Mouse (Mus musculus): ENCODE measurements around the gene Hoxc4. TPM values are rescaled to one million over a fixed set of nuclear protein-coding genes. Genes with fewer than 3 reads are reported as not detected.

The Hoxc4 gene
- polyA plus RNA-seq, 1 experiment = 3.9 TPM

GRCm38 (mm10) chr15:103067701-103068100 is 49.0 kb downstream of the Hoxc4 start:
- no peak overlapping the region for H3K27ac ChIP-seq (ENCODE audit: insufficient read depth, low read length)
- 84% methylated on average over 4 of the region's 4 CpGs for WGBS
- H3K4me3 ChIP-seq (replicated peaks; ENCODE audit: insufficient read depth, low read depth, low read length) = no peak overlapping the region
- DNase-seq = no peak
- TF ChIP-seq CTCF (IDR thresholded peaks at IDR 0.05; ENCODE audit: borderline replicate concordance, insufficient read depth, low read depth, low read length) = no peak
- no peak for TF ChIP-seq POLR2A (IDR thresholded peaks at IDR 0.05; ENCODE audit: borderline replicate concordance, insufficient read depth, low read length)
- no peaks in the 10 kb centered on the region for H3K4me1 ChIP-seq (ENCODE audit: control insufficient read depth, insufficient read depth, low read length)
- no peaks in the 10 kb centered on the region for H3K27me3 ChIP-seq (ENCODE audit: control insufficient read depth, insufficient read depth, low read length)

DNA sequence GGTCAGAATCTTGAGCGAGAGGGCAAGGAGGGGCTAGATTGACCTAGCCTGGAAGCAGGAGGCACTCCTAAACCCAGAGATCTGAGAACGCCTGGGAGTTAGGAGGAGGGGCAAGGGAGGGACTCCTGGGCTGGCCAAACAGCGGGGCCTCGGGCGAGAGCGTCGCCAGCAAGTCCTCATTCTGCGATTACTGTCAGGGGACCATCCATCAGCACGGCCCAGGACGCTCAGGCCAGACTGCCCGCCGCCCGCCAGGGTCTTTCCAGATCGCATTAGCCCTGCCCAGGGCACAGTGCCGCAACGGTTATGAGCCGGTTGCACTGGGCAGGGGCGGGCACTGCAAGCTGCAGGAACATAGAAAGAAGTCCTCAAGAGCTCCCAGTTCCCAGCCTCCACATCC is 50.4 kb downstream of the Hoxc4 start:
- no peak for TF ChIP-seq CTCF (IDR thresholded peaks at IDR 0.05; ENCODE audit: borderline replicate concordance, insufficient read depth, low read depth, low read length)
- TF ChIP-seq POLR2A (IDR thresholded peaks at IDR 0.05; ENCODE audit: borderline replicate concordance, insufficient read depth, low read length) = no peak
- Histone ChIP-seq H3K4me1 (ENCODE audit: control insufficient read depth, insufficient read depth, low read length) (no peaks in the 10 kb centered on the region), H3K27me3 (ENCODE audit: control insufficient read depth, insufficient read depth, low read length) (no peaks in the 10 kb centered on the region), H3K27ac (ENCODE audit: insufficient read depth, low read length) (no peak overlapping the region), H3K4me3 (replicated peaks; ENCODE audit: insufficient read depth, low read depth, low read length) (no peak overlapping the region)
- WGBS = 1% methylated on average over 18 of the region's 18 CpGs
- DNase-seq = no peak

- TF ChIP-seq POLR2A (IDR thresholded peaks at IDR 0.05; ENCODE audit: borderline replicate concordance, insufficient read depth, low read length) = no peak
- no peak for TF ChIP-seq CTCF (IDR thresholded peaks at IDR 0.05; ENCODE audit: borderline replicate concordance, insufficient read depth, low read depth, low read length)
- 37% methylated on average over 5 of the region's 5 CpGs for WGBS
- no peaks in the 10 kb centered on the region for H3K27me3 ChIP-seq (ENCODE audit: control insufficient read depth, insufficient read depth, low read length)
These were observed 52.5 kb downstream of the Hoxc4 start for GRCm38 (mm10) chr15:103071266-103071665.

DNA sequence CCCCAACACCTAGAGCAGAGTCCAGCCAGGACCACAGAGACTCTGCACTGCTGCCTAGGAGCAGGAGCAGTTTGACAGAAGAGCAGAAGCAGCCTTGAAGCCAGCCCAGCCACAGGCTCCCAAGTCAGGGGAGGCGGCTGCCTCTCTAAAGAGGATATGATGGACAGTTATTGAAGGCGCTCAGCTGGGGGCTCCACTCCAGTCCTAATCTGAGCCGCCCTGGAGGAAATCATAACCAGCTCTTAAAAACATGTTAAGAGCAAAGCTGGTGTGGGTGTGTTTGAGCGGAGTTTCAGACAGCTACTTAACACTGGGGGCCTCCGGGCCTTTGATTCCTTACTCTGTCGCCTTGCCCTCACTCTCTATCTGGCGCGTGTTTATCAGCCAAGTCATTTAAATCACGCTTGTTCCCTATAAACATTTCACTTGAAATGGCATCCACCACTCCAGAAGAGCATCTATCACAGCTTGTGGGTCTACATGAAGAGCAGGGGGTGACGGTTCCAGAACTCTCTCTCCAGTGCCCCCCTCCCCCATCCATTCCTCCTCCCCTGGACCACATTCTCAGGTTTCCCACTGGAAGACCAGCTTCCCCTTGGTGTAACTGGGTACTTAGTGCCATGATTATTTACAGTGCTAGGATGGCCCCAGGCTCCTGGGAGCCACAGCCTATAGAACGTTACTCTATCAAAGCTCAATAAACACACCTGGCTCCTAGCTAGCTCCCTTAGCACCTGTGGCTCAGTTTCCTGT is 56.1 kb downstream of the Hoxc4 start:
- WGBS = 69% methylated on average over 11 of the region's 11 CpGs
- no peaks in the 10 kb centered on the region for H3K27me3 ChIP-seq (ENCODE audit: control insufficient read depth, insufficient read depth, low read length)
- H3K27ac ChIP-seq (ENCODE audit: insufficient read depth, low read length) = no peak overlapping the region
- TF ChIP-seq CTCF (IDR thresholded peaks at IDR 0.05; ENCODE audit: borderline replicate concordance, insufficient read depth, low read depth, low read length) (no peak), POLR2A (IDR thresholded peaks at IDR 0.05; ENCODE audit: borderline replicate concordance, insufficient read depth, low read length) (no peak)
- no peak overlapping the region for H3K4me3 ChIP-seq (replicated peaks; ENCODE audit: insufficient read depth, low read depth, low read length)
- H3K4me1 ChIP-seq (ENCODE audit: control insufficient read depth, insufficient read depth, low read length) = no peaks in the 10 kb centered on the region
- no peak for DNase-seq

More at GRCm38 (mm10) chr15:103071266-103071665, 52.5 kb downstream of the Hoxc4 start:
- no peak for DNase-seq
- Histone ChIP-seq H3K4me1 (ENCODE audit: control insufficient read depth, insufficient read depth, low read length) (no peaks in the 10 kb centered on the region), H3K27ac (ENCODE audit: insufficient read depth, low read length) (no peak overlapping the region), H3K4me3 (replicated peaks; ENCODE audit: insufficient read depth, low read depth, low read length) (no peak overlapping the region)

- TF ChIP-seq POLR2A (IDR thresholded peaks at IDR 0.05; ENCODE audit: borderline replicate concordance, insufficient read depth, low read length) (no peak), CTCF (IDR thresholded peaks at IDR 0.05; ENCODE audit: borderline replicate concordance, insufficient read depth, low read depth, low read length) (no peak)
- no peak overlapping the region for H3K27ac ChIP-seq (ENCODE audit: insufficient read depth, low read length)
- no peak overlapping the region for H3K4me3 ChIP-seq (replicated peaks; ENCODE audit: insufficient read depth, low read depth, low read length)
- WGBS = 82% methylated on average over 2 of the region's 2 CpGs
- no peak for DNase-seq
- no peaks in the 10 kb centered on the region; the same call in 1 of the 2 replicates for H3K27me3 ChIP-seq (ENCODE audit: control insufficient read depth, insufficient read depth, low read length)
- H3K4me1 ChIP-seq (ENCODE audit: control insufficient read depth, insufficient read depth, low read length) = no peaks in the 10 kb centered on the region
These were observed 58.9 kb downstream of the Hoxc4 start for GRCm38 (mm10) chr15:103077673-103078072.

DNA sequence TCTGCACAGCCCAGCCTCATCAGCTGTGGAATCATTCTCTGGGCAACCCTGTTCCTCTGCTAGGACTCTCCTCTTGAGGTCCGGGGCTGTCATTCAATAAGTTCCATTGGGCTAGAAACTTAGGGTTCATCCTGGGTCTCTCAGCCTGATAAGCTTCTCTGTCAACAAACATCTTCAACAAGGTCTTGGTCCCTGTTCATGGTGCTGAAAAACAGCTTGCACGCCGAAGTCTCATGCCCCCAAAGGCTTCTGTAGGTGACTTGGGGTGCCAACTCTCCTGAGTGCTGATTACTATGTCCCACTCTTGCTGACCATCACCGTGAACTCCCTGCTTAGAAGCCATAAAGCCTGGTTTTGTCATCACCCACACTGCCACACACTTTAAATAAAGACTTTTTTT is 63.9 kb downstream of the Hoxc4 start:
- Histone ChIP-seq H3K27ac (ENCODE audit: insufficient read depth, low read length) (no peak overlapping the region), H3K4me1 (ENCODE audit: control insufficient read depth, insufficient read depth, low read length) (peaks cover 5% of the 10 kb centered on the region; the same call in 1 of the 2 replicates), H3K27me3 (ENCODE audit: control insufficient read depth, insufficient read depth, low read length) (peaks cover 5% of the 10 kb centered on the region; the same call in 1 of the 2 replicates), H3K4me3 (replicated peaks; ENCODE audit: insufficient read depth, low read depth, low read length) (no peak overlapping the region)
- no peak for TF ChIP-seq POLR2A (IDR thresholded peaks at IDR 0.05; ENCODE audit: borderline replicate concordance, insufficient read depth, low read length)
- TF ChIP-seq CTCF (IDR thresholded peaks at IDR 0.05; ENCODE audit: borderline replicate concordance, insufficient read depth, low read depth, low read length) = no peak
- 81% methylated on average over 4 of the region's 4 CpGs for WGBS
- no peak for DNase-seq

DNA sequence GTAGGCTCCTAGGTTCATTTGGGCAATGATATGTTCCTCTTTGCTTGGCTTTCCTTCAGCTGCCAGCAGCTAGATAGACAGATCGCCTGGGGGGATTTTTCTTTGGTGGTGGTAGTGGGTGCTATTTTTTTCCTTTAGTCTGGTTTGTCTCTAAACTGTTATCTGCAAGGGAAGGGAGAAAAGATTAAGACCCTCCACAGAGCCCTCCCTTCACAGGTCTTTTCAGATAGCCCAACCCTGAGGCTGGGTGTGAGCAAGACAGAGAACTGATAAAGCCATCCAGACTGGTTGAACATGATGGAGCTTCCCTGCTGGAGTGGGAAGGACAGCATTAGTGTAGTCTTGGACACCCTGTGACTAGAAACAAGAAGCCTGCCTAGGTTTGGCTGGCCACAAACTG is 64.9 kb downstream of the Hoxc4 start:
- TF ChIP-seq CTCF (IDR thresholded peaks at IDR 0.05; ENCODE audit: borderline replicate concordance, insufficient read depth, low read depth, low read length) (no peak), POLR2A (IDR thresholded peaks at IDR 0.05; ENCODE audit: borderline replicate concordance, insufficient read depth, low read length) (no peak)
- Histone ChIP-seq H3K27me3 (ENCODE audit: control insufficient read depth, insufficient read depth, low read length) (peaks cover 5% of the 10 kb centered on the region; the same call in 1 of the 2 replicates), H3K4me1 (ENCODE audit: control insufficient read depth, insufficient read depth, low read length) (peaks cover 5% of the 10 kb centered on the region; the same call in 1 of the 2 replicates), H3K27ac (ENCODE audit: insufficient read depth, low read length) (no peak overlapping the region), H3K4me3 (replicated peaks; ENCODE audit: insufficient read depth, low read depth, low read length) (no peak overlapping the region)
- WGBS = 96% methylated on average over 1 of the region's 1 CpGs
- DNase-seq = no peak

DNA sequence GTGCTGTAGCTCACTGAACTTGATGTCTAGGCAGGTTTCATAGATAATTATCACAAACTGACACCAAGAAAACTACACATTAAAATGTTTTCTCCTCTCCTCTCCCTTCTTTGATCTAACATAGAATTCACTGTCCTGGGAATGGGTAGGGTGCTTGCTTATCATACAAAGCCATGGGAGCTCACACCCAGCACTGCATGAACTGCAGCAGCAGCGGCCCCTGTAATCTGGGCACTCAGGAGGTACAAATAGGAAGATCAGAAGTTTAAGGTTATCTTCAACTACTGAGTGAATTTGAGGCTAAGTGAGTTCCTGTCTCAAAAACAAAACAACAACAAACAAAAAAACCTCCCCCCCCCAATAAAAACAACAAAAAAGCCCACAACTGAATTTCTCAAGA is 66.2 kb downstream of the Hoxc4 start:
- 89% methylated on average over 1 of the region's 1 CpGs for WGBS
- H3K4me3 ChIP-seq (replicated peaks; ENCODE audit: insufficient read depth, low read depth, low read length) = no peak overlapping the region
- H3K4me1 ChIP-seq (ENCODE audit: control insufficient read depth, insufficient read depth, low read length) = peaks cover 5% of the 10 kb centered on the region; the same call in 1 of the 2 replicates
- H3K27ac ChIP-seq (ENCODE audit: insufficient read depth, low read length) = no peak overlapping the region
- DNase-seq = no peak
- peaks cover 5% of the 10 kb centered on the region; the same call in 1 of the 2 replicates for H3K27me3 ChIP-seq (ENCODE audit: control insufficient read depth, insufficient read depth, low read length)
- TF ChIP-seq CTCF (IDR thresholded peaks at IDR 0.05; ENCODE audit: borderline replicate concordance, insufficient read depth, low read depth, low read length) (no peak), POLR2A (IDR thresholded peaks at IDR 0.05; ENCODE audit: borderline replicate concordance, insufficient read depth, low read length) (no peak)

All from cerebellum, adult 2 months (tissue).